Mouse (Mus musculus) myocyte (in vitro differentiated cells): Measurements from ENCODE around the gene Spop.

Experiments
- CEBPB ChIP-seq: IDR thresholded peaks from 2 replicates; pipeline ENCODE4 v1.6.1; 2011; ENCODE audit warnings: mild to moderate bottlenecking, moderate library complexity; ENCODE audit not compliant: poor library complexity, insufficient read depth, severe bottlenecking
- MAX ChIP-seq: IDR thresholded peaks from one replicate; pipeline ENCODE4 v1.6.1; 2011; ENCODE audit warnings: low read depth, mild to moderate bottlenecking, control low read depth
- MYOD1 ChIP-seq, 3 experiments: IDR thresholded peaks; one replicate each; pipeline ENCODE4 v1.6.1; 2011; ENCODE audit warnings: control low read depth in 2 of 3, low read depth in 2 of 3, mild to moderate bottlenecking in 2 of 3, moderate library complexity in 1 of 3; ENCODE audit not compliant: insufficient read length in 2 of 3, control insufficient read depth in 1 of 3
- MYOG ChIP-seq, 3 experiments: IDR thresholded peaks; one replicate each; pipeline ENCODE4 v1.6.1; 2011; ENCODE audit warnings: control low read depth in 2 of 3, low read depth in 2 of 3, mild to moderate bottlenecking in 2 of 3; ENCODE audit not compliant: insufficient read length in 2 of 3, control insufficient read depth in 1 of 3, insufficient read depth in 1 of 3
- POLR2A ChIP-seq: IDR thresholded peaks from one replicate; pipeline ENCODE4 v1.6.1; 2011; ENCODE audit warnings: low read depth, mild to moderate bottlenecking, control low read depth, moderate library complexity; ENCODE audit not compliant: insufficient read length
- POLR2AphosphoS2 ChIP-seq: IDR thresholded peaks from one replicate; pipeline ENCODE4 v1.6.1; 2011; ENCODE audit warnings: low read depth, control low read depth; ENCODE audit not compliant: insufficient read length
- TCF12 ChIP-seq: IDR thresholded peaks from one replicate; pipeline ENCODE4 v1.6.1; 2011; ENCODE audit warnings: mild to moderate bottlenecking, control low read depth; ENCODE audit not compliant: poor library complexity, insufficient read depth, severe bottlenecking
- TCF3 ChIP-seq: IDR thresholded peaks from one replicate; pipeline ENCODE4 v1.6.1; 2011; ENCODE audit warnings: low read depth, control low read depth; ENCODE audit not compliant: insufficient read length

- no peak for TF ChIP-seq TCF3
- no peak for TF ChIP-seq POLR2A
- no peak for TF ChIP-seq MYOD1 (IDR thresholded peaks at IDR 0.05; ENCODE audit: control insufficient read depth in 1 of 3, insufficient read length in 2 of 3, low read depth in 2 of 3)
- TF ChIP-seq POLR2AphosphoS2, result no peak
- TF ChIP-seq MAX, result no peak
- TF ChIP-seq MYOG (IDR thresholded peaks at IDR 0.05; ENCODE audit: control insufficient read depth in 1 of 3, insufficient read depth in 1 of 3, insufficient read length in 2 of 3, low read depth in 2 of 3), result no peak
- TF ChIP-seq CEBPB, result no peak
- no peak for TF ChIP-seq TCF12
Observed at GRCm38 (mm10) chr11:95420880-95421435, 7.1 kb downstream of the Spop start.
